9 mouse cellular contexts compared by ENCODE assay signal in the genomic region with DNA sequence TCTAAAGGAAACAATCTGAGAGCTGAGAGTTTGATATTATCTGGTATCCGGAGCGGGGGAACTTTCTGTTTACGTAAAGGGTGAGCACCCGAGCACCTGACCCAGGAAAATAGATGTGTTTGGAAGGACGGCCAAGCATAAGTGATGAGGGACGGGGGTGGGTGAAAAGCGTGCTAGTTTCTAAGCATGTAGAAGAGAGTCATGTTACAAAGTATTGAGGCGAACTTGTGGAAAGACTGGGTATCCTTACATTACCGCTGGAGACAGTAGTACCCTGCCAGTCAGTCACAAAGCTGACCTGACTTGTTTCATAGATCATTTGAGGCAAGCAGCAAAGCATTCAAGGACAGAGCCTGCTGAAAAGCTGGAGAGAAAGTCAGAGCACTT. TPM values are rescaled to one million over a fixed set of nuclear protein-coding genes. Genes with fewer than 3 reads are reported as not detected.
DNase-seq lines count a peak whose midpoint lies in the region; ATAC-seq and TF ChIP-seq lines count a peak whose summit lies in the region.
"Had no signal": no experiment of that assay in that cellular context is flagged by ENCODE, and none has a peak within 500 bp of the region (broad histone marks: within the 10 kb centered on the region; RNA-seq: fewer than 3 reads in every experiment).

No protein-coding gene starts in this region.

- no peak for TF ChIP-seq CTCF in G1E (IDR thresholded peaks at IDR 0.05; ENCODE audit: low read depth, low read length)
- TF ChIP-seq CTCF in forebrain, postnatal 0 days (IDR thresholded peaks at IDR 0.05; ENCODE audit: low read depth), result no peak

- peak overlapping the region; percentile 71 for H3K4me2 ChIP-seq in heart, embryonic 13.5 days
- peak overlapping the region; percentile 78 for H3K4me2 ChIP-seq in forebrain, postnatal 0 days (ENCODE audit: low read depth)

- under 1% methylated on average over 9 of the region's 9 CpGs for WGBS in heart, embryonic 13.5 days
- under 1% methylated on average over 9 of the region's 9 CpGs for WGBS in forebrain, postnatal 0 days

- peaks cover 20% of the 10 kb centered on the region for H3K36me3 ChIP-seq in heart, embryonic 13.5 days
- peaks cover 43% of the 10 kb centered on the region for H3K36me3 ChIP-seq in G1E (replicated peaks)
- no peaks in the 10 kb centered on the region for H3K36me3 ChIP-seq in forebrain, postnatal 0 days (ENCODE audit: insufficient read depth)

- peak overlapping the region; percentile 98 for H3K9ac ChIP-seq in heart, embryonic 13.5 days
- H3K9ac ChIP-seq in forebrain, postnatal 0 days, result peak overlapping the region; percentile 86

- peak overlapping the region; percentile 92 for H3K4me3 ChIP-seq in heart, embryonic 13.5 days
- H3K4me3 ChIP-seq in G1E (ENCODE audit: low read depth, low read length), result peak overlapping the region; percentile 87
- peak overlapping the region; percentile 81 for H3K4me3 ChIP-seq in forebrain, postnatal 0 days (ENCODE audit: low read depth, low read length)

- peak overlapping the region; percentile 96 for H3K27ac ChIP-seq in heart, embryonic 13.5 days (replicated peaks)
- H3K27ac ChIP-seq in forebrain, postnatal 0 days (ENCODE audit: low read depth, low read length), result peak overlapping the region; percentile 96

- H3K9me3 ChIP-seq in heart, embryonic 13.5 days, result no peaks in the 10 kb centered on the region
- H3K9me3 ChIP-seq in G1E (replicated peaks), result no peaks in the 10 kb centered on the region
- H3K9me3 ChIP-seq in forebrain, postnatal 0 days (ENCODE audit: low read length), result no peaks in the 10 kb centered on the region

- peaks cover 41% of the 10 kb centered on the region for H3K4me1 ChIP-seq in heart, embryonic 13.5 days
- H3K4me1 ChIP-seq in G1E (ENCODE audit: insufficient read depth, low read depth, low read length), result peaks cover 41% of the 10 kb centered on the region
- peaks cover 5% of the 10 kb centered on the region for H3K4me1 ChIP-seq in forebrain, postnatal 0 days (ENCODE audit: insufficient read depth)

- DNase-seq in heart, adult 11 months, result no peak
- peak; percentile 10 for DNase-seq in G1E (ENCODE audit: low spot score)
- DNase-seq in forebrain, postnatal 0 days, result no peak
- DNase-seq in yolk sac, embryonic 10.5 days (ENCODE audit: low spot score), result no peak
- no peak for DNase-seq in left cerebral cortex, postnatal 25 days (ENCODE audit: low spot score in 2 of 2)
- no peak for DNase-seq in left cerebral cortex, postnatal 4 days

- intact Hi-C loops in left cerebral cortex, postnatal 25 days (cut with DNase I), result no loop called here
- intact Hi-C loops in left cerebral cortex, postnatal 4 days (cut with DNase I), result no loop called here

- H3K27me3 ChIP-seq in heart, embryonic 13.5 days (replicated peaks), result no peaks in the 10 kb centered on the region
- no peaks in the 10 kb centered on the region for H3K27me3 ChIP-seq in G1E (ENCODE audit: insufficient read depth, low read length)
- no peaks in the 10 kb centered on the region for H3K27me3 ChIP-seq in forebrain, postnatal 0 days (ENCODE audit: insufficient read depth, low read length)
- H3K27me3 ChIP-seq: Patski had no signal

- ATAC-seq in heart, embryonic 13.5 days (ENCODE audit: extremely low read depth, insufficient number of reproducible peaks, low FRiP score, low TSS enrichment), result no peak
- peak; percentile 1; the same call in 1 of the 2 replicates for ATAC-seq in G1E (ENCODE audit: extremely low read depth, insufficient number of reproducible peaks, low FRiP score, poor library complexity, severe bottlenecking)
- ATAC-seq in forebrain, postnatal 0 days, result no peak
- ATAC-seq in megakaryocyte-erythroid progenitor cell, adult 5-6 weeks (replicated peaks; ENCODE audit: low FRiP score, low TSS enrichment, poor library complexity, severe bottlenecking), result peak; percentile 0; the same call in 1 of the 2 replicates

RNA-seq across cellular contexts. Expression of gene Cep63, which starts 0.5 kb away (rescaled TPM):
- polyA plus RNA-seq in heart, embryonic 13.5 days (2015; fragmentation: Nextera tagmentation; extraction: Ambion mirVana), result 43.6 and 50.1 TPM in 2 replicates
- total RNA-seq in G1E (2014; fragmentation: Nextera tagmentation) (15.0 and 18.8 TPM in 2 replicates), G1E (2017) (28.4 and 34.6 TPM in 2 replicates)
- 9.8 and 15.0 TPM in 2 replicates for polyA plus RNA-seq in G1E (2012)
- 17.5 and 19.5 TPM in 2 replicates for total RNA-seq in forebrain, postnatal 0 days (2014; rRNA removed)
- 35.9 and 39.3 TPM in 2 replicates for polyA plus RNA-seq in forebrain, postnatal 0 days (2015; fragmentation: Nextera tagmentation; extraction: Ambion mirVana)
- total RNA-seq in megakaryocyte-erythroid progenitor cell, adult 5-6 weeks (2014; fragmentation: Nextera tagmentation), result 38.6 and 40.1 TPM in 2 replicates
- 52.7 and 63.8 TPM in 2 replicates for total RNA-seq in megakaryocyte-erythroid progenitor cell, adult 5-6 weeks (2017)
- total RNA-seq in left cerebral cortex, postnatal 25 days (2021), result 10 to 100 TPM; 31.4 to 33.9 TPM
- 10 to 100 TPM; 29.3 to 30.2 TPM for total RNA-seq in left cerebral cortex, postnatal 4 days (2021)

RNA-seq across cellular contexts. Expression of gene Anapc13, which starts 0.7 kb away (rescaled TPM):
- 224 and 259 TPM in 2 replicates for polyA plus RNA-seq in heart, embryonic 13.5 days (2015; fragmentation: Nextera tagmentation; extraction: Ambion mirVana)
- 36.5 and 39.3 TPM in 2 replicates for total RNA-seq in G1E (2014; fragmentation: Nextera tagmentation)
- total RNA-seq in G1E (2017), result 103 and 137 TPM in 2 replicates
- polyA plus RNA-seq in G1E (2012), result 35.0 and 55.8 TPM in 2 replicates
- 22.5 and 26.8 TPM in 2 replicates for total RNA-seq in forebrain, postnatal 0 days (2014; rRNA removed)
- 124 and 139 TPM in 2 replicates for polyA plus RNA-seq in forebrain, postnatal 0 days (2015; fragmentation: Nextera tagmentation; extraction: Ambion mirVana)
- 132 and 143 TPM in 2 replicates for total RNA-seq in megakaryocyte-erythroid progenitor cell, adult 5-6 weeks (2014; fragmentation: Nextera tagmentation)
- total RNA-seq in megakaryocyte-erythroid progenitor cell, adult 5-6 weeks (2017), result 106 and 202 TPM in 2 replicates
- 10 to 100 TPM; 90.6 to 98.7 TPM for total RNA-seq in left cerebral cortex, postnatal 25 days (2021)
- total RNA-seq in left cerebral cortex, postnatal 4 days (2021), result 10 to 100 TPM; 80.9 to 91.4 TPM

Comparison
In these comparisons a context has a peak if more than half of its experiments do, and no peak if none do; other contexts are left out.
1. ATAC-seq: peak in G1E (single experiment) and megakaryocyte-erythroid progenitor cell, adult 5-6 weeks (single experiment); none in heart, embryonic 13.5 days (single experiment) and forebrain, postnatal 0 days (single experiment).
2. Peak in every context shown above with its lines, with median percentiles within 50 percentile points of each other: H3K4me3 ChIP-seq.